Mouse (Mus musculus): ENCODE results near the gene Cxcr5. TPM values are rescaled to one million over a fixed set of nuclear protein-coding genes. Genes with fewer than 3 reads are reported as not detected.

Gene Cxcr5
- polyA plus RNA-seq, 1 experiment from 2014 or later = 0.48 TPM

- no peak overlapping the region for H3K9ac ChIP-seq (ENCODE audit: low read depth, low read length)
- H3K4me3 ChIP-seq (ENCODE audit: low read depth, low read length) = no peak overlapping the region
- no peak overlapping the region for H3K4me2 ChIP-seq (replicated peaks; ENCODE audit: low read depth, low read length)
- DNase-seq (ENCODE audit: low spot score) (no peak), ATAC-seq (ENCODE audit: low FRiP score) (no peak)
- no peaks in the 10 kb centered on the region for H3K9me3 ChIP-seq (ENCODE audit: control insufficient read depth, low read length)
- H3K36me3 ChIP-seq (ENCODE audit: control insufficient read depth, insufficient read depth, low read length) = no peaks in the 10 kb centered on the region
- no peaks in the 10 kb centered on the region for H3K27me3 ChIP-seq (ENCODE audit: control insufficient read depth, insufficient read depth, low read length)
- peaks cover 6% of the 10 kb centered on the region for H3K4me1 ChIP-seq (replicated peaks; ENCODE audit: control insufficient read depth, insufficient read depth, low read length)
- H3K27ac ChIP-seq (ENCODE audit: low read depth, low read length) = no peak overlapping the region; the same call in 1 of the 2 replicates
- 86% methylated on average over 5 of the region's 5 CpGs for WGBS
Observed at GRCm38 (mm10) chr9:44461950-44462349, 99.7 kb downstream of the Cxcr5 start.

Other genes with a start within 250 kb of the Cxcr5 start
- 10.1 and 11.4 TPM in 2 replicates for gene C2cd2l, start 241.6 kb downstream of the Cxcr5 start, polyA plus RNA-seq (2014; fragmentation: Nextera tagmentation; extraction: Ambion mirVana)
- 47.7 and 51.6 TPM in 2 replicates for gene Dpagt1, start 235.9 kb downstream of the Cxcr5 start, polyA plus RNA-seq (2014; fragmentation: Nextera tagmentation; extraction: Ambion mirVana)
- gene H2afx, start 227.2 kb downstream of the Cxcr5 start, polyA plus RNA-seq (2014; fragmentation: Nextera tagmentation; extraction: Ambion mirVana) = 340 and 346 TPM in 2 replicates
- gene Hmbs, start 217.6 kb downstream of the Cxcr5 start, polyA plus RNA-seq (2014; fragmentation: Nextera tagmentation; extraction: Ambion mirVana) = 134 and 151 TPM in 2 replicates
- gene Vps11, start 200.2 kb downstream of the Cxcr5 start, polyA plus RNA-seq (2014; fragmentation: Nextera tagmentation; extraction: Ambion mirVana) = 23.4 and 31.5 TPM in 2 replicates
- gene Hyou1, start 182.4 kb downstream of the Cxcr5 start, polyA plus RNA-seq (2014; fragmentation: Nextera tagmentation; extraction: Ambion mirVana) = 29.7 and 31.8 TPM in 2 replicates
- 27.9 and 31.5 TPM in 2 replicates for gene Slc37a4, start 165.0 kb downstream of the Cxcr5 start, polyA plus RNA-seq (2014; fragmentation: Nextera tagmentation; extraction: Ambion mirVana)
- gene Rps25, start 154.7 kb downstream of the Cxcr5 start, polyA plus RNA-seq (2014; fragmentation: Nextera tagmentation; extraction: Ambion mirVana) = 1,535 and 1,670 TPM in 2 replicates
- gene Trappc4, start 154.3 kb downstream of the Cxcr5 start, polyA plus RNA-seq (2014; fragmentation: Nextera tagmentation; extraction: Ambion mirVana) = 255 and 264 TPM in 2 replicates
- gene Ccdc84, start 143.3 kb downstream of the Cxcr5 start, polyA plus RNA-seq (2014; fragmentation: Nextera tagmentation; extraction: Ambion mirVana) = 21.7 and 22.0 TPM in 2 replicates
- not detected in 2 replicates for gene Foxr1, start 120.7 kb downstream of the Cxcr5 start, polyA plus RNA-seq (2014; fragmentation: Nextera tagmentation; extraction: Ambion mirVana)
- 0.83 TPM in 1 of 2 replicates, not detected in the other for gene Upk2, start 106.9 kb downstream of the Cxcr5 start, polyA plus RNA-seq (2014; fragmentation: Nextera tagmentation; extraction: Ambion mirVana)
- 8.6 and 10.1 TPM in 2 replicates for gene Bcl9l, start 79.1 kb downstream of the Cxcr5 start, polyA plus RNA-seq (2014; fragmentation: Nextera tagmentation; extraction: Ambion mirVana)
- 16.0 and 32.7 TPM in 2 replicates for gene Ddx6, start 43.0 kb upstream of the Cxcr5 start, polyA plus RNA-seq (2014; fragmentation: Nextera tagmentation; extraction: Ambion mirVana)
- not detected in 2 replicates for gene Treh, start 111.4 kb upstream of the Cxcr5 start, polyA plus RNA-seq (2014; fragmentation: Nextera tagmentation; extraction: Ambion mirVana)
- 36.0 and 36.3 TPM in 2 replicates for gene Phldb1, start 173.3 kb upstream of the Cxcr5 start, polyA plus RNA-seq (2014; fragmentation: Nextera tagmentation; extraction: Ambion mirVana)
- 198 and 204 TPM in 2 replicates for gene Arcn1, start 206.0 kb upstream of the Cxcr5 start, polyA plus RNA-seq (2014; fragmentation: Nextera tagmentation; extraction: Ambion mirVana)
- gene Ift46, start 206.0 kb upstream of the Cxcr5 start, polyA plus RNA-seq (2014; fragmentation: Nextera tagmentation; extraction: Ambion mirVana) = 142 and 154 TPM in 2 replicates
- gene Tmem25, start 237.4 kb upstream of the Cxcr5 start, polyA plus RNA-seq (2014; fragmentation: Nextera tagmentation; extraction: Ambion mirVana) = 2.5 and 3.6 TPM in 2 replicates
- gene Ttc36, start 241.2 kb upstream of the Cxcr5 start, polyA plus RNA-seq (2014; fragmentation: Nextera tagmentation; extraction: Ambion mirVana) = not detected in 2 replicates

Measured in hindbrain, embryonic 11.5 days (tissue).